Mouse (Mus musculus): ENCODE data around the gene Mknk1. TPM values are rescaled to one million over a fixed set of nuclear protein-coding genes. Genes with fewer than 3 reads are reported as not detected.

Gene Mknk1
- total and polyA plus RNA-seq, 3 experiments, result 25.8 to 38.5 TPM; not detected in 1

DNA sequence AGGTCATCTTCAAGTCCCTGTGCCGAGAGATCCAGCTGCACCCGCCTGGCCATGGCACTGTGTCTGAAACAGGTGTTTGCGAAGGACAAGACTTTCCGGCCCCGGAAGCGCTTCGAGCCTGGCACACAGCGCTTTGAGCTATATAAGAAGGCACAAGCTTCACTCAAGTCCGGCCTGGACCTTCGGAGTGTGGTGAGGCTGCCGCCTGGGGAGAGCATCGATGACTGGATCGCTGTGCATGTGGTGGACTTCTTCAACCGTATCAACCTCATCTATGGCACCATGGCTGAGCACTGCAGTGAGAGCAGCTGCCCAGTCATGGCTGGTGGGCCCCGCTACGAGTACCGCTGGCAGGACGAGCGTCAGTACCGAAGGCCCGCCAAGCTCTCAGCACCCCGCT lies 7.8 kb upstream of the Mknk1 start:
- TF ChIP-seq GATA1 (IDR thresholded peaks at IDR 0.05; ENCODE audit: low read depth, low read length), result no peak
- TF ChIP-seq MAFK (IDR thresholded peaks at IDR 0.05; ENCODE audit: borderline replicate concordance, low read depth, low read length), result no peak
- no peak for TF ChIP-seq ELF1 (IDR thresholded peaks at IDR 0.05; ENCODE audit: low read depth, low read length)
- TF ChIP-seq RCOR1 (IDR thresholded peaks at IDR 0.05; ENCODE audit: low read depth, low read length), result no peak
- no peak for TF ChIP-seq TCF12 (IDR thresholded peaks at IDR 0.05; ENCODE audit: low read depth, low read length)
- no peak for TF ChIP-seq NELFE (IDR thresholded peaks at IDR 0.05; ENCODE audit: low read depth, low read length)
- no peak for TF ChIP-seq NRF1 (IDR thresholded peaks at IDR 0.05; ENCODE audit: insufficient read depth, low read depth, low read length, poor library complexity, severe bottlenecking)
- TF ChIP-seq RAD21 (IDR thresholded peaks at IDR 0.05; ENCODE audit: low read depth, low read length), result no peak
- TF ChIP-seq MXI1 (IDR thresholded peaks at IDR 0.05; ENCODE audit: low read depth, low read length), result no peak
- TF ChIP-seq CHD1 (IDR thresholded peaks at IDR 0.05; ENCODE audit: low read depth, low read length), result no peak
- TF ChIP-seq EP300 (IDR thresholded peaks at IDR 0.05; ENCODE audit: low read depth in 1 of 2, low read length in 2 of 2), result no peak
- no peak for TF ChIP-seq MYB (IDR thresholded peaks at IDR 0.05; ENCODE audit: low read depth, low read length)
- TF ChIP-seq ZNF384 (IDR thresholded peaks at IDR 0.05; ENCODE audit: low read depth, low read length), result no peak
- Histone ChIP-seq H3K4me3 (ENCODE audit: control insufficient read depth in 1 of 2, insufficient read depth in 1 of 2, low read depth in 2 of 2, low read length in 2 of 2) (no peak overlapping the region), H3K27me3 (ENCODE audit: control insufficient read depth in 1 of 2, insufficient read depth in 2 of 2, low read length in 2 of 2) (no peaks in the 10 kb centered on the region), H3K79me2 (ENCODE audit: control insufficient read depth, insufficient read depth, low read length, poor library complexity) (peaks cover 4% of the 10 kb centered on the region), H3K9me3 (replicated peaks; ENCODE audit: insufficient read depth, low read length) (no peaks in the 10 kb centered on the region), H3K4me1 (ENCODE audit: control insufficient read depth in 1 of 2, insufficient read depth in 2 of 2, low read length in 2 of 2) (peaks cover 11 to 23% of the 10 kb centered on the region in 2 experiments), H3K36me3 (ENCODE audit: control insufficient read depth in 1 of 2, insufficient read depth in 2 of 2, low read length in 2 of 2) (peaks cover 2 to 11% of the 10 kb centered on the region in 2 experiments; a peak in 2 of 4 replicates), H3K9ac (ENCODE audit: control insufficient read depth, low read depth, low read length, poor library complexity, severe bottlenecking) (no peak overlapping the region), H3K27ac (ENCODE audit: control insufficient read depth, low read depth, low read length) (no peak overlapping the region)
- no peak for DNase-seq (ENCODE audit: low read depth, low spot score)

DNA sequence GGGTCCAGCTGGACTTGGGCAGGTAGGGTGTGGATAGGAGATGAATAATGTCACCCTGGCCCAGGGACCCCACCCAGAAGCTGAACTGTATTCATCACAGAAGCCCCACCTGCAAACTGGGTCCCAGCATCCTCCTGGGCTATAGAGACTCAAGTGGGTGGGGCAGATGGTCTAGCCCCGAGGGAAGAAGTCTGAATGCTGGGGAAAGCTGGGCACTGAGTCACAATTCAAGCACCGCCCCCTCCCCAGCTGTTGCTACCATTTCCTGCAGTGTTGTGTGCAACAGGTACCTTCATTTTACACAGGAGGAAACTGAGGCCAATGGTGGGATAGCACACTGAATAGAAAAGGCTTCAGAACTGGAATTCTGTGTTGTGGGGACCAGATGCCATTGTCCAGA lies 7.0 kb upstream of the Mknk1 start:
- no peak overlapping the region for H3K4me3 ChIP-seq (ENCODE audit: control insufficient read depth in 1 of 2, insufficient read depth in 1 of 2, low read depth in 2 of 2, low read length in 2 of 2)
- H3K9me3 ChIP-seq (replicated peaks; ENCODE audit: insufficient read depth, low read length), result no peaks in the 10 kb centered on the region
- peaks cover 2 to 11% of the 10 kb centered on the region in 2 experiments; a peak in 2 of 4 replicates for H3K36me3 ChIP-seq (ENCODE audit: control insufficient read depth in 1 of 2, insufficient read depth in 2 of 2, low read length in 2 of 2)
- H3K79me2 ChIP-seq (ENCODE audit: control insufficient read depth, insufficient read depth, low read length, poor library complexity), result peaks cover 4% of the 10 kb centered on the region
- H3K27me3 ChIP-seq (ENCODE audit: control insufficient read depth in 1 of 2, insufficient read depth in 2 of 2, low read length in 2 of 2), result no peaks in the 10 kb centered on the region
- DNase-seq (ENCODE audit: low read depth, low spot score), result no peak
- no peak overlapping the region for H3K9ac ChIP-seq (ENCODE audit: control insufficient read depth, low read depth, low read length, poor library complexity, severe bottlenecking)
- no peak overlapping the region for H3K27ac ChIP-seq (ENCODE audit: control insufficient read depth, low read depth, low read length)
- TF ChIP-seq HCFC1 (IDR thresholded peaks at IDR 0.05; ENCODE audit: low read depth, low read length) (no peak), RCOR1 (IDR thresholded peaks at IDR 0.05; ENCODE audit: low read depth, low read length) (no peak), GATA1 (IDR thresholded peaks at IDR 0.05; ENCODE audit: low read depth, low read length) (no peak), ETS1 (IDR thresholded peaks at IDR 0.05; ENCODE audit: low read depth, low read length) (no peak), USF2 (IDR thresholded peaks at IDR 0.05; ENCODE audit: borderline replicate concordance in 1 of 2, insufficient read depth in 1 of 2, low read depth in 1 of 2, low read length in 2 of 2) (no peak), JUND (IDR thresholded peaks at IDR 0.05; ENCODE audit: low read depth, low read length) (no peak), NELFE (IDR thresholded peaks at IDR 0.05; ENCODE audit: low read depth, low read length) (no peak), POLR2A (IDR thresholded peaks at IDR 0.05; ENCODE audit: control insufficient read depth in 1 of 2, insufficient read depth in 1 of 2, low read depth in 1 of 2, low read length in 2 of 2, poor library complexity in 1 of 2) (no peak), KAT2A (conservative IDR thresholded peaks at IDR 0.05; ENCODE audit: low read depth, low read length) (no peak), ELF1 (IDR thresholded peaks at IDR 0.05; ENCODE audit: low read depth, low read length) (no peak), TCF12 (IDR thresholded peaks at IDR 0.05; ENCODE audit: low read depth, low read length) (no peak), POLR2AphosphoS2 (IDR thresholded peaks at IDR 0.05; ENCODE audit: low read length) (no peak), EP300 (IDR thresholded peaks at IDR 0.05; ENCODE audit: low read depth in 1 of 2, low read length in 2 of 2) (no peak), SIN3A (IDR thresholded peaks at IDR 0.05; ENCODE audit: low read length) (no peak), TAL1 (IDR thresholded peaks at IDR 0.05; ENCODE audit: low read length) (no peak)
- peaks cover 9 to 20% of the 10 kb centered on the region in 2 experiments for H3K4me1 ChIP-seq (ENCODE audit: control insufficient read depth in 1 of 2, insufficient read depth in 2 of 2, low read length in 2 of 2)

Data from MEL (cell line).